Mouse (Mus musculus): ENCODE results near the gene Ccdc170. TPM values are rescaled to one million over a fixed set of nuclear protein-coding genes. Genes with fewer than 3 reads are reported as not detected.
"Not testable (repeated sequence)": the region's sequence is repeated elsewhere in the genome, so short reads cannot be mapped to it uniquely, and the experiment has no call there.

The Ccdc170 gene
- polyA plus RNA-seq, 1 experiment from 2014 or later = 0.25 TPM

DNA sequence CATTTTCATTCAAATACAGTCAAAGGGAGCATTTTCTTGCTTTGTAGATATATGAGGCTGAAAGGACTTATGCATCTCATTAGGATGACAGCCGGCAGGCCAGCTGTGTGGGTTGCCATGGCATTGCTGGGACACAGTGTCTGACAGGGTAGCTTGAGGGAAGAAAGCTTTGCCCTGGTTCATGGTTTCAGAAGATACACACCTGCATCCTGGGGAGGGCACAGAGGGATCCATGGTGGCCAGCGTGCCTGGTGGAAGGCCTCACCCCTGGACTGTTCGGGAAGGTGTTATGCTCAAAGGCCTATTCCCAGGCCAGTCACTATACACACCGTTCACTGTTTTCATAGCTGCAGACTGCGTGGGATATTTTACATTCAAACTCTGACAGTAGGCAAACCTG is 99.6 kb downstream of the Ccdc170 start:
- peak; percentile 91 for ATAC-seq
- Histone ChIP-seq H3K4me3 (no peak overlapping the region), H3K4me1 (0 out of 2 replicates have a peak, but pooled peaks cover 4% of the 10 kb centered on the region), H3K36me3 (ENCODE audit: poor library complexity, severe bottlenecking) (no peaks in the 10 kb centered on the region), H3K27me3 (no peaks in the 10 kb centered on the region), H3K9ac (no peak overlapping the region), H3K9me3 (replicated peaks) (no peaks in the 10 kb centered on the region), H3K4me2 (no peak overlapping the region), H3K27ac (no peak overlapping the region)
- 72% methylated on average over 5 of the region's 5 CpGs for WGBS

DNA sequence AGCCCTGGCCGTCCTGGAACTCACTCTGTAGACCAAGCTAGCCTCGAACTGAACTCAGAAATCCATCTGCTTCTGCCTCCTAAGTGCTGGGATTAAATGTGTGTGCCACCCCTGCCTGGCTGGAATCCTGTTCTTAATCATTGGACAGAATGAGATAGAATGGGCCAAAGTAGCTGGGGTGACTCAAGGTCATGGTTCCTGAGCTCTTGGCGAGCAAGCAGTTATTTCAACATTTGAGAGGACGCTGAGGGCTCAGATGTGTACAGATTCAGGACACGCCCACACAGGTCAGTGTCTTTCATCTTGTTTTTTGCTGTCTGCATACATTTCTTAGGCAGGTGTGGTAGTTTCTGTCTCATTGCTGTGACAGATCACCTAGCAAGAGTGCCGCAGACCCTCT is 104.4 kb downstream of the Ccdc170 start:
- no peak overlapping the region for H3K4me2 ChIP-seq
- no peak for ATAC-seq
- no peak overlapping the region for H3K9ac ChIP-seq
- H3K27ac ChIP-seq = no peak overlapping the region
- no peak overlapping the region for H3K4me3 ChIP-seq
- no peaks in the 10 kb centered on the region for H3K36me3 ChIP-seq (ENCODE audit: poor library complexity, severe bottlenecking)
- 0 out of 2 replicates have a peak, but pooled peaks cover 4% of the 10 kb centered on the region for H3K4me1 ChIP-seq
- no peaks in the 10 kb centered on the region for H3K27me3 ChIP-seq
- WGBS = 88% methylated on average over 6 of the region's 6 CpGs
- H3K9me3 ChIP-seq (replicated peaks) = no peaks in the 10 kb centered on the region

DNA sequence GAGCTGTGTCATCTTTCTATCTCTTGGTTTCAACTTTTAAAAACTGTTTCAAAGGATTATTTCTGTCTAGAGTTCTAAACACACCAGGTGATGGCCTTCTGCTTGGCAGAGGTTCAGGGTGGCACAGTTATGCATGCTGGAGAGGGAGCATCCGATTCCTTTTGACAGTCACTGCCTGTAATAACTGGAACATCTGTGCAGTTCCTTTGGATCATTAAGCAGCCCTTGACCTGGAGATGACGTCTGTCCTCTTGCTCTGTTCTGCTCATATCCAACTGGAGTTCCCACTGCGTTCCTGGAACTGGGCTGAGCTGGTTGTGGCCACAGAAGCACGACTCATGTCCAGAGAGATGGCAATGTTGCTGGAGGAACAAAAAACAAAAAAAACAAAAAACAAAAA is 107.3 kb downstream of the Ccdc170 start:
- H3K4me2 ChIP-seq = no peak overlapping the region
- ATAC-seq = no peak
- H3K36me3 ChIP-seq (ENCODE audit: poor library complexity, severe bottlenecking) = no peaks in the 10 kb centered on the region
- H3K9ac ChIP-seq = no peak overlapping the region
- H3K4me3 ChIP-seq = no peak overlapping the region
- no peak overlapping the region for H3K27ac ChIP-seq
- H3K9me3 ChIP-seq (replicated peaks) = no peaks in the 10 kb centered on the region
- no peaks in the 10 kb centered on the region for H3K27me3 ChIP-seq
- WGBS = 83% methylated on average over 4 of the region's 4 CpGs
- no peaks in the 10 kb centered on the region for H3K4me1 ChIP-seq

DNA sequence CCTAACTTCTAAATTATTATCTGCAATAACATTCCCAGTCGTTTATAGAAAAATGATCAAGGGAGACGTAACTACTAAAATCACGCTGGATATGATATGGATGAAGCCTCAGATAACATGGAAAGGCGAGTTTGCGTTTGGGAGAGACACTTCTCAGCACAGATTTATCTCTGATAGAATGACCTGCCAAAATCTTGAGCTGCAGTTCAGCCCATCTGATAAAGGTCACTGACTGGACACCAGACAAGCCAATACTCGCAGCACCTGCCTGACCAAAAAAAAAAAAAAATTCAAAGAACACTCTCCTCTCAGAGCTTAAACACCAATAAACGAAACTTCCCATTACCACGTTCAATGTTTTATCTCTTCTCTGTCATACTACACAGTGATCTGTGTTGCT is 108.7 kb downstream of the Ccdc170 start:
- ATAC-seq = no peak
- Histone ChIP-seq H3K27me3 (no peaks in the 10 kb centered on the region), H3K4me1 (no peaks in the 10 kb centered on the region), H3K36me3 (ENCODE audit: poor library complexity, severe bottlenecking) (no peaks in the 10 kb centered on the region), H3K4me3 (no peak overlapping the region), H3K27ac (no peak overlapping the region), H3K9me3 (replicated peaks) (no peaks in the 10 kb centered on the region), H3K4me2 (no peak overlapping the region), H3K9ac (no peak overlapping the region)
- WGBS = 87% methylated on average over 8 of the region's 8 CpGs

DNA sequence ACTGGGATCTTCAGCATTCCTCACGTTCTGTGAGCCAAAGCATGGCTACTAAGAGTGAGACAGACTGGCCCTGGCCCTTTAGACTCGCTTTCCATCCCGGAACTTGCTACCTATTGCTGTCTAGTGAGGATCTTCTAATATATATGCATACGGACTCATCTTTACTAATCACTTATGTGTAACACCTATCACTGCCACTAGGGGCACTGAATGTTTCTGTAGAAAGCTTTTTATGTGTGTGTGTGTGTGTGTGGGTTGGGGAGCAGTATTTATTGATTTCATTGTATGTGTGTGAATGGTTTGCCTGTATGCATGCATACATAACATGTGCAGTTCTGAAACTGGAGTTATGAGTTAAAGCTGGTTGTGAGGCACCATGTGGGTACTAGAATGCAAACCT is 111.5 kb downstream of the Ccdc170 start:
- no peak for ATAC-seq
- no peaks in the 10 kb centered on the region for H3K4me1 ChIP-seq
- H3K4me3 ChIP-seq = no peak overlapping the region
- H3K27ac ChIP-seq = no peak overlapping the region
- WGBS = 64% methylated on average over 4 of the region's 4 CpGs
- no peaks in the 10 kb centered on the region for H3K27me3 ChIP-seq
- no peak overlapping the region for H3K4me2 ChIP-seq
- no peaks in the 10 kb centered on the region for H3K36me3 ChIP-seq (ENCODE audit: poor library complexity, severe bottlenecking)
- H3K9ac ChIP-seq = no peak overlapping the region
- H3K9me3 ChIP-seq (replicated peaks) = no peaks in the 10 kb centered on the region

DNA sequence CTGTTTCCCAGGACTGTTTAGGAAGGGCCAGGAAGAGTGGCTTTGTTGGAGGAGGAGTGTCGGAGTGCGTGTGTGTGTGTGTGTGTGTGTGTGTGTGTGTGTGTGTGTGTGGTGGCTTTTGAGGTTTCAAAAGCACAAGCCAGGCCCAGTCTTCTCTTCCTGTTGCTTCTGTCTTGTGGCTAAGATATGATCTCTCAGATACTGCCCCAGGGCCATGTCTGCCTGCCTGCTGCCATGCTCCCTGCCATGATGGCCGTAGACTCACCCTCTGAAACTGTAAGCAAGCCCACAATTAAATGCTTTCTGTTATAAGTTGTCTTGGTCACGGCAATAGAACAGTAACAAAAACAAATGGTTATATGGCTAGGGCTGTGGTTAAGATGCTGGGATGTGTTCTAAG is 114.9 kb downstream of the Ccdc170 start:
- ATAC-seq = no peak
- H3K9me3 ChIP-seq (replicated peaks) = no peaks in the 10 kb centered on the region
- H3K27me3 ChIP-seq = no peaks in the 10 kb centered on the region
- no peaks in the 10 kb centered on the region for H3K4me1 ChIP-seq
- no peak overlapping the region for H3K27ac ChIP-seq
- no peak overlapping the region for H3K9ac ChIP-seq
- no peaks in the 10 kb centered on the region for H3K36me3 ChIP-seq (ENCODE audit: poor library complexity, severe bottlenecking)
- H3K4me2 ChIP-seq = no peak overlapping the region
- H3K4me3 ChIP-seq = no peak overlapping the region
- 85% methylated on average over 4 of the region's 4 CpGs for WGBS

DNA sequence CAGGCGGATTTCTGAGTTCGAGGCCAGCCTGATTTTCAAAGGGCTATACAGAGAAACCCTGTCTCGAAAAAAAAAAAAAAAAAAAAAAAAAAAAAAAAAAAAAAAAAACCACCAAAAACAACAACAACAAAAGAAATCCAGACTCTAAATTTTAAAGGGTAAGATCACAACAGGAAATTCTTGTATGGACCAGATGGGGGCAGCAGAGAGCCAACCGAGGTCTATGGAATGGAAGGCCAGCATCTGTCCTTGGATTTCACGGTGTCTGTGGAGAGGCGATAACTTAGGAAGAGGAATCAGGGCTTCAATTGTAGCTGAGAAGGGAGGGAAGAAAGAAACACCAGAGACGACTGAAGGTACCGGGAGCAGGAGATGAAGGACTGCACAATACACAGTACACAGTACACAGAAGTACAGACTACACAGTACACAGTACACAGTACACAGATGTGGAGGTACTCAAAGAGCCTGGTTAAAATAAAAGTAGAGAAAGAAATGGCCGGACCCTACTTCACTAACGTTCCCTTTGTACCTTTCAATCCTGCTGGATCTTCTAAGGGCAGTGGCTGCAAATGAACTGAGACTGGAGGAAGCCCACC is 116.0 kb downstream of the Ccdc170 start:
- H3K9ac ChIP-seq = no peak overlapping the region
- H3K36me3 ChIP-seq (ENCODE audit: poor library complexity, severe bottlenecking) = no peaks in the 10 kb centered on the region
- 70% methylated on average over 10 of the region's 10 CpGs for WGBS
- H3K27me3 ChIP-seq = no peaks in the 10 kb centered on the region
- no peaks in the 10 kb centered on the region for H3K9me3 ChIP-seq (replicated peaks)
- no peak overlapping the region for H3K27ac ChIP-seq
- 0 out of 2 replicates have a peak, but pooled peaks have one; percentile 13 for ATAC-seq
- H3K4me1 ChIP-seq = no peaks in the 10 kb centered on the region
- H3K4me2 ChIP-seq = no peak overlapping the region
- H3K4me3 ChIP-seq = no peak overlapping the region

DNA sequence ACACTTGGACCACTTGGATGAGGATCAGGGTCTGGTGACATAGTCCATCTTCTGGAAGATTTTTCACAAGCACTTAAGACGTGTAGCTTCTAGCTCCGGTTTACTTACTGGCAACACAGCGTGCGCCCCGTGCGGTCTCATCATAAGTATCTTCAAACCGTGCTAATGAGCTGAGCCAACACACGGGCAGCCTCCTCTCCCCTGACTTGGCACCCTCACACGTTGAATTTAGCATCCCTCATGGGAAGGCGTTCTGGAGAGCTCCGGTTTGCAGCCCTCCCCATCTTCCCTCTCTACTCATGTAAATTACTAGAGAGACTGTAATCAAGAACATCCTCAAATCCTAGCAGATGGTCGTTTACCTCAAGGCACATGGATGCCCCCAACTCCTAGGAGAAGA is 116.6 kb downstream of the Ccdc170 start:
- Histone ChIP-seq H3K4me2 (no peak overlapping the region), H3K9me3 (replicated peaks) (no peaks in the 10 kb centered on the region), H3K27me3 (no peaks in the 10 kb centered on the region), H3K9ac (no peak overlapping the region), H3K4me1 (no peaks in the 10 kb centered on the region), H3K4me3 (no peak overlapping the region), H3K27ac (no peak overlapping the region), H3K36me3 (ENCODE audit: poor library complexity, severe bottlenecking) (no peaks in the 10 kb centered on the region)
- WGBS = 81% methylated on average over 12 of the region's 12 CpGs
- peak; percentile 27; the same call in 1 of the 2 replicates for ATAC-seq

DNA sequence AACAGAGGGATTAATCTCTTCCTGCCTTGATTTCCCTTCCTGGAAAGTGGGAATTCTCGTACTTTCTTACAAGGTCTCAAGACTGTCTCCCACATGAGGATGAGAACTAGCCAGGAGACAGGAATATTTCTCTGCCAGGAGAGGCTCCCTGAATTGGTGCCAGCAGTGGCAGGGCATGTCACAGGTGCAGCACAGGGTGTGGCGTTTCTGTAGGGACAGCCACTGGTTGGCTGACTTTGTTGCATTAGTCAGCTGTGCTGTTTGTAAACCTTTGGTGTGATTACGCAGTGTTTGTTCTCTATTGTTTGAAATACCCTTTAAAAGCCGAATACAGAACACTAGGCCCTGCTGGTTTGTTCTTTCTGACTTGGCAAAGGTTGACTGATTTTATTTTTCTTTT is 117.3 kb downstream of the Ccdc170 start:
- Histone ChIP-seq H3K27me3 (no peaks in the 10 kb centered on the region), H3K36me3 (ENCODE audit: poor library complexity, severe bottlenecking) (no peaks in the 10 kb centered on the region), H3K4me1 (no peaks in the 10 kb centered on the region), H3K4me2 (no peak overlapping the region), H3K4me3 (no peak overlapping the region), H3K27ac (no peak overlapping the region), H3K9ac (no peak overlapping the region), H3K9me3 (replicated peaks) (no peaks in the 10 kb centered on the region)
- WGBS = 79% methylated on average over 4 of the region's 4 CpGs
- ATAC-seq = no peak

DNA sequence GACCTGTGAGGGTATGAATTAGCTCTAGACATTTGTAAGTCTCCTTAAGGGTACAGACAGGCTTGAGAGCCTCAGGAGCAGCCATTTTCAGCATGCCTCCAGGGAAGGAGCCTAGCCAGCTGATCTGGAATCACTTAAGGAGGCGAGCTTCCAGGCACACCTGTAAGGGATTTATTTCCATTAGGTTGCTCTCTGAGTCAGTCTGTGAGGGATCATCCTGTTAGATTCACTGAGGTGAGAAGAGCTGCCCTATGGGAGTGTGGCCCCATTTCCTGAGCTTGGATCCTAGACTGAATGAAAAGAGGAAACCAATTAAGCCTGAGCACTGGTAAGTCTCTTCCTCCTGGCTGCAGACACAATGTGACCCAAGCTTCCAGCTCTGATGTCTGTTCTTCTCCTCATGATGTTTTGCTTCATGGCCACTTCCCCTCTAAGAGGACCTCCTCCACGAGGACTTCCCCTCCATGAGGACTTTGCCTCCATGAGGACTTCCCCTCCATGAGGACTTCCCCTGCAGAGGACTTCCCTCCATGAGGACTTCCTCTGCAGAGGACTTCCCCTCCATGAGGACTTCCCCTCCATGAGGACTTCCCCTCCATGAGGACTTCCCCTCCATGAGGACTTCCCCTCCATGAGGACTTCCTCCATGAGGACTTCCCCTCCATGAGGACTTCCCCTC is 118.6 kb downstream of the Ccdc170 start:
- H3K9ac ChIP-seq = no peak overlapping the region
- H3K36me3 ChIP-seq (ENCODE audit: poor library complexity, severe bottlenecking) = no peaks in the 10 kb centered on the region
- no peaks in the 10 kb centered on the region for H3K27me3 ChIP-seq
- no peak for ATAC-seq
- H3K4me1 ChIP-seq = no peaks in the 10 kb centered on the region
- H3K4me2 ChIP-seq = no peak overlapping the region
- H3K27ac ChIP-seq = no peak overlapping the region
- 51% methylated on average over 2 of the region's 2 CpGs for whole genome bisulfite sequencing
- H3K9me3 ChIP-seq (replicated peaks) = no peaks in the 10 kb centered on the region
- H3K4me3 ChIP-seq = no peak overlapping the region

DNA sequence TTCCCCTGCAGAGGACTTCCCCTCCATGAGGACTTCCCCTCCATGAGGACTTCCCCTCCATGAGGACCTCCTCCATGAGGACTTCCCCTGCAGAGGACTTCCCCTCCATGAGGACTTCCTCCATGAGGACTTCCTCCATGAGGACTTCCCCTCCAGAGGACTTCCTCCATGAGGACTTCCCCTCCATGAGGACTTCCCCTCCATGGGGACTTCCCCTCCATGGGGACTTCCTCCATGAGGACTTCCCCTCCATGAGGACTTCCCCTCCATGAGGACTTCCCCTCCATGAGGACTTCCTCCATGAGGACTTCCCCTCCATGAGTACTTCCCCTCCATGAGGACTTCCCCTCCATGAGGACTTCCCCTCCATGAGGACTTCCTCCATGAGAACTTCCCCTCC is 119.3 kb downstream of the Ccdc170 start:
- not testable (repeated sequence) for H3K36me3 ChIP-seq (ENCODE audit: poor library complexity, severe bottlenecking); H3K4me2 ChIP-seq; H3K27me3 ChIP-seq; H3K4me3 ChIP-seq; H3K4me1 ChIP-seq; ATAC-seq; H3K9me3 ChIP-seq (replicated peaks); H3K27ac ChIP-seq; H3K9ac ChIP-seq

DNA sequence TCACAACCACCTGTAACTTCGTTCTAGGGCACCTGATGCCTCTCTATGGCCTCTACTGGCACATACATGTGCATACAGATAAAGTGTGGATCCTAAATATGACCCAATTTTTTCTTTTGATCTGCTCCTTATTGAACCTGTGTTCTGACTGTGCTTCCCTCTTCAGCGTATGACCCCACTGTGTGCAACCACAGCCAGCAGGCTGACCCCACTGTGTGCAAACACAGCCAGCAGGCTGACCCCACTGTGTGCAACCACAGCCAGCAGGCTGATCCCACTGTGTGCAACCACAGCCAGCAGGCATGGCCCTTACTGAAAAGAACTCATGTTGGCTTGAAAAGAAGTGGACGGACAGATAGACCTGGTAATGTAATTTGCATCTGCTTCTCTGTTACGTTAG is 120.2 kb downstream of the Ccdc170 start:
- Histone ChIP-seq H3K4me3 (no peak overlapping the region), H3K9ac (no peak overlapping the region), H3K4me1 (no peaks in the 10 kb centered on the region), H3K27me3 (no peaks in the 10 kb centered on the region), H3K36me3 (ENCODE audit: poor library complexity, severe bottlenecking) (no peaks in the 10 kb centered on the region), H3K27ac (no peak overlapping the region), H3K9me3 (replicated peaks) (no peaks in the 10 kb centered on the region), H3K4me2 (no peak overlapping the region)
- WGBS = 80% methylated on average over 4 of the region's 4 CpGs
- no peak for ATAC-seq

All from forebrain, embryonic 13.5 days (tissue).